Mouse (Mus musculus) lung, embryonic 14.5 days (tissue): ENCODE results near the gene Tigd3. TPM values are rescaled to one million over a fixed set of nuclear protein-coding genes. Genes with fewer than 3 reads are reported as not detected.

ENCODE experiments used
- ATAC-seq: fragments of 200-750 bp; cut with Nextera tagmentation; 2 replicates; pipeline ENCODE4 v1.8.0; 2017; ENCODE audit warnings: mild to moderate bottlenecking, moderate TSS enrichment, moderate library complexity; ENCODE audit not compliant: insufficient read depth
- DNase-seq: peaks from one replicate; pipeline ENCODE4 v3.0.0-alpha.2; 2015
- H3K27ac ChIP-seq: fragments of 300-500 bp; sonication (generic); 2 replicates; pipeline ENCODE4 v1.5.1; 2014; ENCODE audit warnings: low read depth, mild to moderate bottlenecking, moderate library complexity
- H3K27me3 ChIP-seq: fragments of 300-500 bp; sonication (generic); 2 replicates; pipeline ENCODE4 v1.6.1; 2014; ENCODE audit warnings: low read length, control low read depth; ENCODE audit not compliant: insufficient read depth
- H3K36me3 ChIP-seq: fragments of 300-500 bp; sonication (generic); 2 replicates; pipeline ENCODE4 v1.6.1; 2014; ENCODE audit warnings: control low read depth; ENCODE audit not compliant: insufficient read depth
- H3K4me1 ChIP-seq: fragments of 300-500 bp; sonication (generic); 2 replicates; pipeline ENCODE4 v1.6.1; 2014; ENCODE audit warnings: antibody characterized with exemption, control low read depth; ENCODE audit not compliant: insufficient read depth
- H3K4me2 ChIP-seq: fragments of 300-500 bp; sonication (generic); 2 replicates; pipeline ENCODE4 v1.6.1; 2014; ENCODE audit warnings: mild to moderate bottlenecking
- H3K4me3 ChIP-seq: fragments of 300-500 bp; sonication (generic); 2 replicates; pipeline ENCODE4 v1.5.1; 2014; ENCODE audit warnings: low read depth, low read length
- H3K9ac ChIP-seq: fragments of 300-500 bp; sonication (generic); 2 replicates; pipeline ENCODE4 v1.6.1; 2014
- H3K9me3 ChIP-seq: fragments of 300-500 bp; sonication (generic); 2 replicates; pipeline ENCODE4 v1.6.1; 2016; ENCODE audit warnings: low read depth, low read length, control low read depth
- CTCF ChIP-seq: IDR thresholded peaks from 2 replicates; pipeline ENCODE4 v1.5.1; 2016; ENCODE audit warnings: antibody characterized with exemption, low read depth
- WGBS: fragments of 180-500 bp; shearing (Covaris S2); extraction: QIAGEN DNeasy Blood & Tissue Kit; methylation state at CpG from one replicate; pipeline ENCODE4 v1.1.7; 2014; 5-methylcytosine and 5-hydroxymethylcytosine counted together
- polyA plus RNA-seq: library from polyadenylated mRNA; unstranded; fragments of >200 nt; fragmentation: Nextera tagmentation; extraction: Ambion mirVana; gene quantifications from 2 replicates; pipeline ENCODE4 v1.2.1, GENCODE M21; 2014

The Tigd3 gene
- polyA plus RNA-seq, 1 experiment from 2014 or later, result 3.8 TPM

DNA sequence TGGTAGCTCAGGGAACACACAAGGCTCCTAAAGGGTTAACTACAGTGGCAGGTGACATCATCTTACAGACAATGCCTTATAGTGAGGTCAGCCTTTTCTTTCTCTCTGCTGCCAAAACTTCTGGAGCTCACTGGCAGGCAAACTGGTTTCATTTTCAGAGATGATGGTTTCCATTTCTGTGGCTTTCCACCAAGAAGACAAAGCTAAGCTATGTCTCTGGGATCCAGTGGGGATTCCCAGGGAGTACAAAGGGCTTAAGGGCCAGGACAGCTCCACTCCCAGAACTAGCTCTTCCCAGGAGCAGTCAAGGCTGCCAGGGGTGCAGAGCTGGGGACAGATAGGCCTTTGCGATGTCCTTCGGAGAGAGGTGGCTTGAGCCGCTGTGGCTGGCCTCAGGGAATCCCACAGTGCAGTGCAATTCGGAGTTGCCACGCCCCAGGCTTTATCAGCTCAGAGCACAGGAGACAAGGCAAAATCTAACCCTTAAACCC, 42.4 kb downstream of the Tigd3 start:
- no peak overlapping the region; the same call in 1 of the 2 replicates for H3K9ac ChIP-seq
- H3K4me1 ChIP-seq, result peaks cover 32% of the 10 kb centered on the region
- H3K27me3 ChIP-seq, result no peaks in the 10 kb centered on the region
- ATAC-seq (no peak), DNase-seq (peak; percentile 25)
- H3K36me3 ChIP-seq, result peaks cover 45% of the 10 kb centered on the region
- peak overlapping the region; percentile 42; the same call in 1 of the 2 replicates for H3K27ac ChIP-seq
- H3K4me3 ChIP-seq, result no peak overlapping the region
- no peak overlapping the region for H3K4me2 ChIP-seq
- no peaks in the 10 kb centered on the region for H3K9me3 ChIP-seq
- TF ChIP-seq CTCF, result no peak
- 62% methylated on average over 5 of the region's 5 CpGs for WGBS

DNA sequence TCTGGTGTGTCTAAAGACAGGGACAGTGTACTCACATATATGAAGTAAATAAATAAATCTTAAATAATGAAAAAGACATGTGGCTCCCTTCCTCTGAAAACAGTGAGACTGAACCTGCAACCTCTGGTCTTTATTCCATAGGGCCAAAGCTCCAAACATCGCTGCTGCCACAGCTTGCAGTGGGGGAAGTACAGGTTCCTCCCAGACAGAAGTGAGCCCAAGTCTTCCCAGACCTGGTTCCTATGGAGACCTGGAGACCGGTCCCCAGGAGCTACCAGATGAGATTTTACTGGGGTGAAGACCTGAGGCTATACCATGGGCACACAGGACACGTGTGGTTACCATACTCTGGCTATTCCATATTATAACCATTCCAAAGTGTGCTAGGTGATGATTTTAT, 43.1 kb downstream of the Tigd3 start:
- Histone ChIP-seq H3K4me2 (no peak overlapping the region), H3K9me3 (no peaks in the 10 kb centered on the region), H3K4me1 (peaks cover 32% of the 10 kb centered on the region), H3K9ac (no peak overlapping the region), H3K27ac (no peak overlapping the region; the same call in 1 of the 2 replicates), H3K27me3 (no peaks in the 10 kb centered on the region), H3K4me3 (no peak overlapping the region), H3K36me3 (peaks cover 38% of the 10 kb centered on the region)
- no peak for TF ChIP-seq CTCF
- ATAC-seq (no peak), DNase-seq (no peak)
- WGBS, result 84% methylated on average over 3 of the region's 3 CpGs

DNA sequence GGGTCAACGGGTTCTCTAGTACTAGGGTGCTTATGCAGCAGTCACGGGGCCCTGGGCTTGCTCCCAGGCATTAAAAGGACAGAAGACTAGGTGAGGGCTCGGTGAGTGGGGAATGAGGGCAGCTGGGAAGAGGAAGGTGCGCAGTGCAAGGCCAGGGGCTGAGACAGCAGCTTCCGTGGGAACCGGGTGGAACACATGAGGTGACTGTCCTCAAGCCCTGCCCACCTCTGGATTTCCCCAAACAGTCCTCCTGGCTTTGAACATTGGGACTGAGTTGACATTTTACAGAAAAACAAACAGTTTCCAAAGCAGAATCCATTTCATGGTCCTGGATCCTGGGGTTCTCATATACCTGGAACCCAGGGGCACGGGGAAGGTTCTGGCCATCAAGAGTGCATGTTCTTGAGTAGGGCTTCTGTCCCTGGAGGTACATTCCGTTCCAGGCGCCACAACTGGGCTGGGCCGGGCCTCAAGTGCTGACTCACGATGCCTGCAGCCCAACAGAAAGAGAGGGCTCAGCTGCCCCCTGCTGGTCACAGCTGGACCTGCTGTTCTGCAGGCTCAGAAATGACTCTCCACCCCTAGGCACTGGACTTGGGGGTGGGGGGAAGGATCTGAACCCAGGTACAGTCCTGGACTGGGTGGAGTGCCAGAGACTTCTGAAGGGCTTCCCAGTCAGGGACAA, 44.0 kb downstream of the Tigd3 start:
- Histone ChIP-seq H3K36me3 (peaks cover 30% of the 10 kb centered on the region), H3K27ac (peak overlapping the region; percentile 40; the same call in 1 of the 2 replicates), H3K4me2 (peak overlapping the region; percentile 80; the same call in 1 of the 2 replicates), H3K27me3 (no peaks in the 10 kb centered on the region), H3K4me1 (peaks cover 37% of the 10 kb centered on the region), H3K9ac (no peak overlapping the region), H3K9me3 (no peaks in the 10 kb centered on the region), H3K4me3 (no peak overlapping the region)
- TF ChIP-seq CTCF, result peak; percentile 99
- 23% methylated on average over 11 of the region's 11 CpGs for WGBS
- DNase-seq (peak; percentile 96), ATAC-seq (peak; percentile 30)

DNA sequence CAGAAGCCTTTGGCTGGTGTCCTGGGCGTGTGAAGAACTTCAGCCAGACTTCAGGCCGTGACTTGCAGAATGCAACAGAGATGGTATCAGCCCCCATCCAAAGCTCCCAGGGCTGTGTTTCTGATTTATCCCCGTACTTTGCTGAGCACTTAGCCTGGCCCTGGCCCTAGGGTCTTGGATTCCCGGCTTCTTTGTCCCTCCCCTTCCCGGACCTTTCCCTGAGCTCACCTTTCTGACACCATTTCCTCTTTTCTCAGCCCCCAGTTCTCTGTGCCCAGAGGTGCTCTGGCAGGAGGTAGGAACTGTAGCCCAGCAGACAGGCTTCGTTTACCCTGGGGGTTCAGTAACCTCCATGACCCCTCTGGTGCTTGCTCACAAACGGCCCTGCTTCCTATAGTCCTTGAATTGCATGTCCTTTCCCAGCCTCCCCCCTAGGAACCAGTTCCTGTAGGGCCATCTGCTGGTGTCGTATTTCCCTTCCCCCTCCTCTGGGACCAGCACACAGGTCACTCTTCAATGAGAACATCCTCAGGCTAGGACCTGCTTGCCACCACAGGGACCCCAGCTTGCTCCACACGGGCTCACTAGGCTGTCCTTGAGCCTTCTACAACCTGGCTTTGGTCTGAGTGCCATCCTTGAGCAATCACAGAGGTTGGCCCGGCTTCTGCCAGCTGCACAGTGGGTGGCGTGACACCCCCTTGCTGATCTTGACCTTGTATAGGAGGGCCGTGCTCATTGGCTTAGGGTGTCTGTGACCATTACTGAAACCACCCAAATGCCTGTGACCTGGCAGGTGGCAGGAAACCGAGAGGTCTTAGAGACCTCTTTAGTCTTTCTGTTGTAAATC, 44.9 kb downstream of the Tigd3 start:
- no peaks in the 10 kb centered on the region for H3K9me3 ChIP-seq
- TF ChIP-seq CTCF, result no peak
- peak overlapping the region; percentile 10; the same call in 1 of the 2 replicates for H3K4me3 ChIP-seq
- ATAC-seq (no peak), DNase-seq (peak; percentile 28)
- H3K36me3 ChIP-seq, result peaks cover 26% of the 10 kb centered on the region
- no peaks in the 10 kb centered on the region for H3K27me3 ChIP-seq
- peaks cover 43% of the 10 kb centered on the region for H3K4me1 ChIP-seq
- H3K4me2 ChIP-seq, result peak overlapping the region; percentile 80
- H3K27ac ChIP-seq, result peak overlapping the region; percentile 98
- 29% methylated on average over 13 of the region's 13 CpGs for WGBS
- peak overlapping the region; percentile 50 for H3K9ac ChIP-seq

DNA sequence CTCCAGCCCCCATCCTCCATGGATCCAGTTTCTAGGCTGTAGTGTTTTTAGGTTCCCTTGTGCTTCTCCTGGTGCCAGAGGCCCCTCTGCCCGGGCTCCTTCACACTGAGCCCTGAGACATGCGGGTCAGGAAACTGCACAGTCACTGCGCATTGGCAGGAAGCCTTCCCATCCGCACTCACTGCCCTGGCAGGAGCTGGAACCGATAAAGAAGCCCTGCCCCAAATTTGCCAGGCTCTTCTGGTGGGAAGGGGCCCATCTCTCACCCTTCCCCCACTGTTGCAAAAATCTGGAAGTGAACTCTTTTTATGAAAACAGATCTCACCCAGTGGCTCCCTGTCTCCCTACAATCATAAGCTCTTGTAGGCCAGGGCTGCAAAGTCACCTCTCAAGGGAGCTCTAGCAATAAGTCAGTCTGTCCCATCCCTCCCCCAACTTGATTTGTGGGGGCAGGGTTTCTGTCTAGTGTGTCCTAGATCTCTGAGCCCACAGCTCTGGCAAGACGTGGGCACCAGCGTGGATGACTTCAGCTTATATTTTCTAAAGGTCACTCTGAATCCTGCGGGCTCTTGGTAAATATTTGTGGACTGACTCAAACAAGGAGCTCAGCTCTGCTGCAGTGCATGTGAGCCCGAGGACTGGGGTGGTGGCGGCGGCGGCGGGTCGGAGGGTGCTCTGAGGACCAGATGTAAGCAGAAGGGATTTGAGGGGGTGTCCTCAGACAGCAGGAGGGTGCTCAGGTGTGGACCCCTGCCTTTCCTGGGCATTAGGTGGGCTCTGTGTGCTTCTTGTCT, 45.7 kb downstream of the Tigd3 start:
- H3K27ac ChIP-seq, result peak overlapping the region; percentile 98
- peak overlapping the region; percentile 50 for H3K9ac ChIP-seq
- peak; percentile 70 for DNase-seq
- ATAC-seq, result no peak
- WGBS, result 30% methylated on average over 14 of the region's 14 CpGs
- H3K9me3 ChIP-seq, result no peaks in the 10 kb centered on the region
- no peak for TF ChIP-seq CTCF
- H3K36me3 ChIP-seq, result peaks cover 25% of the 10 kb centered on the region
- H3K4me3 ChIP-seq, result peak overlapping the region; percentile 10; the same call in 1 of the 2 replicates
- peak overlapping the region; percentile 80 for H3K4me2 ChIP-seq
- no peaks in the 10 kb centered on the region for H3K27me3 ChIP-seq
- H3K4me1 ChIP-seq, result peaks cover 50% of the 10 kb centered on the region

DNA sequence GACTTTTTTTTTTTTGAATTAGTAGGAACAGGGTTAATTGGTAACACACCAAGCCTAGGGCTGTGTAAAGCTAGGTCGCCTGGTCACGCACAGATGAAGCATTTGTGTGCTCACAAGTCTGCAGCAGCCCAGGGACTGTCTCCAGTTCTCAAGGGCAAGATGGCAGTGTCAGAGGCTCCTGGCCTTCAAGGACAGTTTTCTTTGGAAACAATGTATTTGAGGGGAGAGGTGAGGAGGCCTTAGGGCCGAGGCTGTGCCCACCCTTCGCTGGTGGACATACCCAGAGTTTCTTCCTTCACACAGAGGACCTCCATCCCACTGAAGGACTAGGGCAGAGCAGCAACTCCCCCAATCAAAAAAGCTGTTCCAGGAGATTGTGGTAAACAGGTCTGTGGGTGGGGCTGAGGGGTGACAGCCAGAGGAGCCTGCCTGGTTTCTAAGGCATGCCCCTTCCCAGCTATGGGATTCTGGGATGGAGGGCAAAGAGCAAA, 46.6 kb downstream of the Tigd3 start:
- 56% methylated on average over 4 of the region's 4 CpGs for WGBS
- no peak for TF ChIP-seq CTCF
- Histone ChIP-seq H3K27ac (peak overlapping the region; percentile 98), H3K36me3 (peaks cover 16% of the 10 kb centered on the region), H3K9me3 (no peaks in the 10 kb centered on the region), H3K4me2 (peak overlapping the region; percentile 80), H3K9ac (peak overlapping the region; percentile 50), H3K4me1 (peaks cover 55% of the 10 kb centered on the region), H3K27me3 (no peaks in the 10 kb centered on the region), H3K4me3 (peak overlapping the region; percentile 40; the same call in 1 of the 2 replicates)
- DNase-seq (no peak), ATAC-seq (no peak)
